Mouse (Mus musculus): ENCODE measurements at regions not wholly inside any gene's neighbourhood (a gene's known extent, or its start where the extent isn't known, plus 50 kb on each side); places are given as distances from the start of the nearest gene placed in this dataset.
A peak's percentile ranks its signal among the peaks of the same experiment; 100 is the strongest.
"Not testable (repeated sequence)": the region's sequence is repeated elsewhere in the genome, so short reads cannot be mapped to it uniquely, and the experiment has no call there.

- DNase-seq (ENCODE audit: low read depth): no peak
Observed at GRCm38 (mm10) chr19:54099292-54099691, 55.3 kb downstream of the Adra2a start.

GRCm38 (mm10) chr19:54099769-54100168 lies 55.8 kb downstream of the Adra2a start:
- DNase-seq (ENCODE audit: low read depth): no peak

DNA sequence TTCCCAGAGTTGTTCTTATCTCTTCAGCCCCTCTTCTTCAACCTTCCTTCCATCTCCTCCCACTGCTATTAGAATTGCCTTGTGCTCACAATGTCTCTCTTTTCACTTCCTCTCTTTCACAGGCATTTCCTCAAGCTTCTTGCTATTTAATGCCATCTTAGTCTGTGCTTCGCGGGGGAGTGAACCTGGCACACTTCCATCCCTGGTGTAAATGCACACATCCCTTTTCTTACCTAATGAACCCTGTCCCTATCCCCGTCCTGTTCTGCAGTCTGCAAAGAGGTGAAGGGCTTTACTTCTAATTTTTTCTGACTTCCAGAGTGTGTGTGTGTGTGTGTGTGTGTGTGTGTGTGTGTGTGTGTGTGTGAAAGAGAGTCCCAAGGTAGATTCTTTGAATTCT lies 62.6 kb downstream of the Adra2a start:
- DNase-seq (ENCODE audit: low read depth): no peak

- DNase-seq (ENCODE audit: low read depth): peak; percentile 64
Observed at GRCm38 (mm10) chr19:54107103-54107821, 63.3 kb downstream of the Adra2a start.

GRCm38 (mm10) chr19:54110080-54110479 lies 66.1 kb downstream of the Adra2a start:
- DNase-seq (ENCODE audit: low read depth): no peak

GRCm38 (mm10) chr19:54112691-54113090 lies 68.7 kb downstream of the Adra2a start:
- no peak for DNase-seq (ENCODE audit: low read depth)

GRCm38 (mm10) chr19:54113421-54113820 lies 69.5 kb downstream of the Adra2a start:
- no peak for DNase-seq (ENCODE audit: low read depth)

DNA sequence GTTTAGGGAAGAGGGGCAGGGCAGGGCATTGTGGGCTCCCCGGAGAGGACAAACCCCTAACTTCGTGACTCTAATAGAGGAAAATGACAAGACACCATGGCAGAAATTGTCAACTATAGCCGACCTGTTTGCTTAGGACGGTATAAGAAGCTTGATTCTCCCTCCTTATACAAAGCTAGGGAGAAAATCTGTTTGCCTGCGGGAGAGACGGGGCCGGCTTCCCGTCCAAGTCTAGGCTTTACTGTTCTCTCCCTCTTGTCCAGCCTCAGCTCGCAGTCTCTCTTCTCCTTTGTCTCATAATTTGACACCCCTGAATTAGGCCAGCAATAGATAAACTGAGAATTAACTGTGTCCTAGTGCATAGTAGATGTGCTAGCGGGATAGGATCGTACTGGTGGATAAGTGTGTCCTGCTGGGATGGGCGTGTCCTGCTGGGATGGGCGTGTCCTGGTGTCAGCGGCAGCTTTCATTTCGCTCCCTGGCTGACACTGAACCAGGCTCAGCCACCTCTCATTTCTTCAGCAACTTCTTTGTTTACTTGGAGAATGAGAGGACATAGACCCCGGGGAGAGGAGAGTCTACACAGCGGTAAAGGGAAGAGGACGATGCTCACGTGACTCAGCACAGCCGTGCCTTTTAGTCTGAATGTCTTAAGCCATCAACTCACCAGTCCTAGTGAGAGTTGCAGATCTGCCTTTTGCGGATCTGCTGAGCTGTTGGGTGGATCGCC lies 70.8 kb downstream of the Adra2a start:
- peak; percentile 66 for DNase-seq (ENCODE audit: low read depth)

DNA sequence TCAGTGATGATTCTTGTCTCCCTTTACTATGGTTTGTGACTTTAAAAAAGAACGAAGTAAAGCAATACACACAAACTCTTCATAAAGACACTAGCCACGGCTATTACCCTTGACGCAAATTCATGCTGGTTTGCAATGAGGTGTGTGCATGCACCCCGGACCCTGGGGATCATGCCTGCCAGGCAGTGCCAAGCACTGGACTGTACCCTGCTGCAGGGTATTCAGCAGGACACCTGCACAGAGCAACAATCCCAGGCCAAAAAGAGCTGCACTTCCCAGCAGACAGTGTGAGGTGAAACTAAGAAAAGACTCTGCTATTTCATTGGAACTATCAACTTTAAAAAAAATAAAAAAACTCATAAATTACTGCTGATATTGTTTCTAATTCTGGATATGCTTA lies 71.4 kb downstream of the Adra2a start:
- DNase-seq (ENCODE audit: low read depth): no peak

DNA sequence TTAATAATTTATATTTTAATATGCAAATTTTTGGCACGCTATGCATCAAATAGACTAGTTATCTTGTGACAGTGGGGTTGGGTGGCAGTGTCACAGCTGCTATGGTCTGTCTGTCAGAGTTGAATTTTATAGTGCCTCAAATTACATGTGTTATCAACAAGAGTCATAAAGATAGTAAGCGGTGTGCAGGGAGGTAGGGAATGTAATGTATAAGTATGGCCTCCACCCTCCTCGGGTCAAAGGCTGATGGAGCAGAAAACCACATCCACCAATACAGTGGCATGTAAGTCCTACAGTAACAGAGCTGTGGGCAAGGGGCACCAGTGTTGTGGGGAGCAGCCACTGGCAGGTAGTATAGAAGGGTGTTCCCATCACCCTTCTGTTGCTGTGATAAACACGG lies 72.9 kb downstream of the Adra2a start:
- no peak for DNase-seq (ENCODE audit: low read depth)

DNA sequence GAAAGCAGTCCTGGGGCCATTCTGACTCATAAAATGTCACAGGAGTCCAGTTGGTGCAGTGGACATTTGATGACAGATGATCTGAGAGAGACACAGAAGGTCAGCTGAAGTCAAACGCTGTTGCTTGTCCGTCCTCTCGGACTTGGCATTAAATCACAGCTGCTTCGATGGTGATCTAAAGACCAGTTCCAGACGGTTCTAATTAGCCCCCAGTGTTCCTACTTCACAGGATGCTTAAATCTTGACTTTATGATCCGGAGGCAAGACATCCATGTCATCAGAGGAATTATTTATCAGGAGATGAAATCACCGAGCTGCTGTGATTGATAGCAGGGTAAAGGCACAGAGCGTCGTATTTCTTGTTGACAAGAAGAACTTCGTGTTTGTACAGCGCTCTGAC lies 73.7 kb downstream of the Adra2a start:
- no peak for DNase-seq (ENCODE audit: low read depth)

DNA sequence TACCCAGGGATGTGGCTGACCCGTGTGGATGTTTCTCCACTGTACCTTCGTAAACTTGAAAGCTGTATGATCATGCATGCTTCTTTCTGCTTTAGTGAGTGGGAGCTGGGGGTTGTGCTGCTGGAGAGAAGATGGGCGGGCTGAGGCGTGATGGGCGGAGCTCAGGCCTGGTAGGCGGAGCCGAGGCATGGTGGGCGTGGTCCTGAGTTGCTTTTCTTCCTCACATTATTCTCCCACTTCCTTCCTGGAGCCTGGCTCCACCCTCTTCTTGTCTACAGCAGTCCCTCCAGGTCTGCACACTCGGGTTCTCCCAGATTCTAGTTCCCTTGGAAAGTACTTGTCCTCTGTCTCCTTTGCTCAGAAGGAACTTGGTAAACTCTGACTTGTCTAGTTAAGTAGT lies 79.6 kb downstream of the Adra2a start:
- DNase-seq (ENCODE audit: low read depth): no peak

GRCm38 (mm10) chr19:54151766-54152165 lies 107.8 kb downstream of the Adra2a start:
- not testable (repeated sequence) for DNase-seq (ENCODE audit: low read depth)

DNA sequence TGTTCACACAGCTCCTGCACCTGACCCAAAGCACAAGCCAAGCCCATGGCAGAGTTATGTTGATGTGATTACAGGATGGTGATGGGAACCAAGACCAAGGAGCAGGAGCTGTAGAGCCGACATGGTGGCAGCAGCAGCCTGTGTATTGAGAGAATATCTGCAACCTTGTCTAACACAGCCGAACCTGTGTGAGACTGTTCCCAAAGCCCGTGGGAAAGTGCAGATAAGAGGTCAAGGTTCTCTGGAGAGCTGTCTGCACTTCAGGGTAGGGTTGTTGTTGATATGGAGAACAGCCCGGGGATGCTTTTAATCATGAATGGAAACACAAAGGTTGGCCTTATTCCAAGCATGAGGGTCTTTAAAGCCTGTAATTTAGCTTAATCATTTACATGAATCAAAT lies 110.4 kb downstream of the Adra2a start:
- no peak for DNase-seq (ENCODE audit: low read depth)

DNA sequence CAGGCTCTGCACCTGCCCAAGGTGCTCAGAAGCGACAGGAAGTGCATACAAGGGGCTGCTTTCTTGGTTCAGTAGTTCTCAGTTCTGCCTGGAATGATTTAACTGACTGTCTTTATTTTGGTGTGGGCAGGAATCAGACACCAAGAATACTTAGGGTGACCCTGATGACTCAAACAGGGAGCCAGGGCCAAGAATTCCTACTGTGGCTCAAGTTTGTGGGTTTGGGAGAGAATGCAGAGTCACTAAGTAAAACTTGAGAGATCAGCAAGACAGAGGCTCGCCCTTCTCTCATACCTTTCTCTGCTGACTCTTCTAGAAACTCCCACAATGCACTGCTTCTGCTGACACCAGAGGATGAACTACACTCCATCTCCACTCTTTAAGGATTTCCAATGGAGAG lies 126.4 kb downstream of the Adra2a start:
- DNase-seq (ENCODE audit: low read depth): no peak

GRCm38 (mm10) chr19:54174090-54175055 lies 130.4 kb downstream of the Adra2a start:
- DNase-seq (ENCODE audit: low read depth): no peak

DNA sequence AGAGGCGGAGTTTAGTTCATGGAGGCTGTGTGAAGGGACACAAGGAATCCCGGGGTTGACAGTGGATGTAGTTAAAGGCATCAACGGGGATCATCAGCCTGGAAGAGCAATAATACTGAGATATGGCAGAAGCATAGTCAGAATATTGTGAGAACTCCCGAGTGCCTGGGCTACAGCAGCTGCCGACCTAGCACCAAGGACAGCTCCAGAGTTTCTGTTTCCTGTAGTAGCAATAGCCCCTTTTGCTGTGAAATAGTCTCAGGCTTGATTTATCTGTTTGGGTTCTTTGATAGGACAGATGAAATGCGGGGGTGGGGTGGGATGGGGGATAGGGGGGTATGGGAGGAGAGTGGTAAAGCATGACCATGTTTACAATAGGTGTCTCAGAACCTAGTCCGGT lies 131.8 kb downstream of the Adra2a start:
- DNase-seq (ENCODE audit: low read depth): no peak

- DNase-seq (ENCODE audit: low read depth): no peak
Observed at GRCm38 (mm10) chr19:54177491-54177890, 133.5 kb downstream of the Adra2a start.

GRCm38 (mm10) chr19:54200407-54200806 lies 156.5 kb downstream of the Adra2a start:
- no peak for DNase-seq (ENCODE audit: low read depth)

DNA sequence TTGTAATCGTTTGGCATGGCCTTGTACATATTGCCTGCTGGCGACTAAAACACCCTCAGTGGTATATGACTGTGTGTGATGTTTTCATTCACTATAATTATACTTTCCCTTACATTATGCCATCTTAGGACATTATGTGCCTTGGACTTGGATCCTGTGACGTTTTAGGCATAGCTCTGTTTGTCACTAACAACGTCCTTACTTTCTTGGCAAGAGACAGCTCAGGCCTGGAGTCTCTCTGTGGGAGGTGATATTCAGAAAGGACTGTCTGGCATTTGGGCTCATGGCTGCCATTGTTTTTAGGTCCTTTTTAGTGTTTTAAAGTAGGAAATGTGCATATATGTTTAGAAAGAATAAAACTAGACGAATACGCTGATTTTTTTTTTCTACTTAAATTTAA lies 158.5 kb downstream of the Adra2a start:
- DNase-seq (ENCODE audit: low read depth): no peak

DNA sequence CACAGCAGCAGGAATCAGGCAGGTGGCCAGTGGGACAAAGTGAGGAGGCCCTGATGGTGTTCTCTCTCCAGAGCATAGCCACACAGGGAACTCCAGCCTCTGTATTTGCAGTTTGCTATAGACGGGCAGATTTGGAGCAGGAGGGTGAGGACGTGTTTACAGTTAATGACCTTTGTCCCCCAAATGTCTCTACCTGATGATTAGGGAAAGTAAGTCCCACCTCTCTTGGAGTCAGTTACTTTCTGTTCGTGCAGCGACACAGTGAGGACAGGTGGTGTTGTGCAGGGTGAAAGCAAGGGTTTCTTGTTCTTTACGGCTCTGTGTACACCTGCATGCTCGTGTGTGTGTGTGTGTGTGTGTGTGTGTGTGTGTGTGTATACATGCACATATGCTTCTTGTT lies 162.9 kb downstream of the Adra2a start:
- DNase-seq (ENCODE audit: low read depth): no peak

DNA sequence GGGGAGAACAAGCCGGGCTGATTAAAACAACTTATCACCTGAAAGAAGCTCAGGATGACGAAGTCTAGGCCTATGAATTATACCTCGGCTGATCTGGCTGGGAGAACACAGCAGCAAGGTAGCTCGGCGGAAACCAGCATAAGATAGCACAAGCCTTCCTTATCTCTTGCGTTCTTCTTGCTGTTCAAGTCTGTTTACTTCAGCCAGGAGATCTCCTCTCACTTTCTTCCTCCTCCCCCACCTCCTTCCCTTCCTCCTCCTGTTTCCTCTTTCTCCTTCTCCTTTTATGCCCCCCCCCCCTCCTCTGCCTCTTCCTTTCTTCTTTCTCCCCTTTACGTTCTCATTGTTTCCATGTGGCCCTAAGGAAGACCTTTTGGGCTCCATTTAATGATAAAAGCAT lies 168.2 kb downstream of the Adra2a start:
- no peak for DNase-seq (ENCODE audit: low read depth)

GRCm38 (mm10) chr19:54244176-54244575 lies 200.2 kb downstream of the Adra2a start:
- DNase-seq (ENCODE audit: low read depth): no peak

Data from induced T-regulatory cell, adult 2 months (primary cell).